Mouse (Mus musculus) monocyte, adult 59 days (primary cell): Measurements from ENCODE around the gene Cand1. TPM values are rescaled to one million over a fixed set of nuclear protein-coding genes. Genes with fewer than 3 reads are reported as not detected.

Experiments
- total RNA-seq, 2 experiments: library from RNA; stranded (reverse); gene quantifications; one replicate each; pipeline ENCODE4 v1.2.4; 2023

Cand1 gene
- total RNA-seq, result 10 to 100 TPM; 46.2 to 63.4 TPM

DNA sequence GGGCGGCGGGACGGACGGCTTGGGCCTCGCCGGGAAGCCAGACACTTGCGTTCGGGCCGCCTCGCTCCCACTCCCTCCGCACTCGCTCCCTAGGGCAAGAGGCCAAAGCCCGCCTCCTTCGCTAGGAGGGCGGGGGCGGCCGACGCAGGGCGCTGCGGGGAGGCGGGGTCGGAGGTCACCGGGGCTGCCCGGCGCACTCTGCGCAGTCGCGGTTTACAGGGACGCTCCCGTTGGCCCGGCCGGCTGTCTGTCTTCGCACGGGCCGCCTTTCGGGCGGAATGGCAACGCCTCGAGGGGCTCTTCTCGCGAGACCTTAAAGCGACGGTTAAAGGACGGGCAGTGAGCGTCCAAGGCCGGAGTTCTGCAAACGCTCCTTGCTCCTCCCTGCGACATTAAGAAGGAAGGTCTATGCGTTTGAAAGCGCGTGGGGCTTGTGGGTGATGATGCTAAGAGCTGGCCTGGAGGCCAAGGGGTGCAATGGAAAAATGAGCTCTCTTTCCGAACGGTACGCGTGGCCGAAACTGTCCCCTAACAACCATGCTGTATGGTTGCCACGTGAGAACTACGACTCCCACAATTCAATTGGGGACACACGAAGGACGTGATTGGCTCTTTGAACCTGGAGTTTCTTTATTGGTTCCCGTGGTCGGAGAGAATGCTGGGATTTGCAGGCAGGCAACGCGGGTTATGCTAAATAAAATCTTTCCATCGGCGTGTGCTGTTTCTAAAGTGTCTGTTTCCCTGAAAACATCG lies at the start of gene Cand1:
Gene Cand1, minus strand, starts transcription at position 87 of the 753 bp plus-strand sequence.

Other genes with a start within 250 kb of the Cand1 start
- not detected for gene Grip1, start 213.8 kb upstream of the Cand1 start, total RNA-seq